Mouse (Mus musculus) heart, postnatal 0 days (tissue): Measurements from ENCODE around the gene Ier2.

Source experiments
- CTCF ChIP-seq: IDR thresholded peaks from 2 replicates; pipeline ENCODE4 v1.5.1; 2016; ENCODE audit warnings: antibody characterized with exemption, control low read depth, low read depth
- EP300 ChIP-seq: IDR thresholded peaks from 2 replicates; pipeline ENCODE4 v1.6.1; 2016; ENCODE audit warnings: antibody characterized with exemption, low read depth

DNA sequence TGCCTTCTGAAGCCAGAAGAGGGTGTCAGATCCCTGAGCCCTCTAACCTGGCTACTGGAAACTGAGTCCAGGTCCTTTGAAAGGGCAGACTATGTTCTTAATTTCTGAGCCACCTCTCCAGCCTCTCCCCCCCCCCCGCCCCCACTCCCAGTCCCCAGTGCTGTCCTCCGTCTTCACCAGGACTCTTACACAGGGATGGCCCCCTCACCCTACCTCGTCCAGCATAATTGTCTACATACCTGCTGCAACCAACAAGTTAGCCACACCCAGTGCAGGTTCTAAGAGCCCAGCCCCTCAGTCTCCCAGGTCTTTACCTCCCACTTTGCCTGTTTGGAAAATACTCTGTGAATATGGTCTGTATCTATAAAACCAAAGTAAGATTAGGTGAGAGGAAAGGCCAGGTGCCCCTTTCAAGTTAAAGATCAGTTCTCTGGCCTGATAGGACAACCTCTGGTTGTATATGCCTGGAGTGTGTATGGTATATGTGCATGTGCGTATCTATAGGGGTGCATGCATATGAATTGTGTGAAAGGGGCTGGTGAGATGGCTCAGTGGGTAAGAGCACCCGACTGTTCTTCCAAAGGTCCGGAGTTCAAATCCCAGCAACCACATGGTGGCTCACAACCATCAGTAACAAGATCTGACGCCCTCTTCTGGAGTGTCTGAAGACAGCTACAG lies 21.9 kb downstream of the Ier2 start:
- no peak for TF ChIP-seq CTCF
- TF ChIP-seq EP300, result no peak
